Mouse (Mus musculus) heart, embryonic 12.5 days (tissue): ENCODE data around the gene Tspyl3. TPM values are rescaled to one million over a fixed set of nuclear protein-coding genes. Genes with fewer than 3 reads are reported as not detected.

Experiments
- polyA plus RNA-seq: library from polyadenylated mRNA; unstranded; fragments of >200 nt; fragmentation: Nextera tagmentation; extraction: Ambion mirVana; gene quantifications from 2 replicates; pipeline ENCODE4 v1.2.1, GENCODE M21; 2016

Tspyl3 gene
- polyA plus RNA-seq, 1 experiment from 2014 or later = 7.0 TPM

Other genes starting within 250 kb of the Tspyl3 start
- 94.3 and 96.7 TPM in 2 replicates for gene Pdrg1, start 210.0 kb downstream of the Tspyl3 start, polyA plus RNA-seq
- gene Xkr7, start 193.6 kb downstream of the Tspyl3 start, polyA plus RNA-seq = not detected in 2 replicates
- 7.9 and 8.7 TPM in 2 replicates for gene Ccm2l, start 159.5 kb downstream of the Tspyl3 start, polyA plus RNA-seq
- gene Hck, start 117.0 kb downstream of the Tspyl3 start, polyA plus RNA-seq = 1.2 and 1.3 TPM in 2 replicates
- gene Tm9sf4, start 64.1 kb downstream of the Tspyl3 start, polyA plus RNA-seq = 75.4 and 81.8 TPM in 2 replicates
- gene Plagl2, start 16.0 kb upstream of the Tspyl3 start, polyA plus RNA-seq = 20.2 and 22.1 TPM in 2 replicates
- gene Pofut1, start 16.1 kb upstream of the Tspyl3 start, polyA plus RNA-seq = 3.7 and 4.5 TPM in 2 replicates
- 5.0 and 5.5 TPM in 2 replicates for gene Kif3b, start 66.0 kb upstream of the Tspyl3 start, polyA plus RNA-seq
- gene Asxl1, start 120.4 kb upstream of the Tspyl3 start, polyA plus RNA-seq = 14.4 TPM in 2 replicates